Mouse (Mus musculus): Measurements from ENCODE around the gene Zfp128. TPM values are rescaled to one million over a fixed set of nuclear protein-coding genes. Genes with fewer than 3 reads are reported as not detected.
"Not testable (repeated sequence)": the region's sequence is repeated elsewhere in the genome, so short reads cannot be mapped to it uniquely, and the experiment has no call there.

The Zfp128 gene
- polyA plus RNA-seq, 1 experiment from 2014 or later: 3.3 TPM

- DNase-seq (ENCODE audit: low spot score) (no peak), ATAC-seq (replicated peaks; ENCODE audit: low FRiP score, low read depth) (no peak)
- no peaks in the 10 kb centered on the region for H3K36me3 ChIP-seq (ENCODE audit: insufficient read depth, low read length)
- no peaks in the 10 kb centered on the region for H3K27me3 ChIP-seq (ENCODE audit: insufficient read depth, low read length)
- no peak for TF ChIP-seq CTCF (IDR thresholded peaks at IDR 0.05; ENCODE audit: low read depth)
- H3K9me3 ChIP-seq (replicated peaks; ENCODE audit: low read length): no peaks in the 10 kb centered on the region
- H3K4me1 ChIP-seq (replicated peaks; ENCODE audit: insufficient read depth, low read length): no peaks in the 10 kb centered on the region
- no peak overlapping the region for H3K9ac ChIP-seq (ENCODE audit: low read depth, low read length)
- no peak overlapping the region for H3K4me2 ChIP-seq (ENCODE audit: low read length)
- WGBS: 69% methylated on average over 3 of the region's 3 CpGs
- no peak overlapping the region for H3K4me3 ChIP-seq (replicated peaks; ENCODE audit: low read depth, low read length)
- H3K27ac ChIP-seq: no peak overlapping the region
Observed at GRCm38 (mm10) chr7:12934808-12935207, 53.8 kb downstream of the Zfp128 start.

- H3K4me3 ChIP-seq (replicated peaks; ENCODE audit: low read depth, low read length); H3K4me1 ChIP-seq (replicated peaks; ENCODE audit: insufficient read depth, low read length); H3K4me2 ChIP-seq (ENCODE audit: low read length); H3K27me3 ChIP-seq (ENCODE audit: insufficient read depth, low read length); H3K9ac ChIP-seq (ENCODE audit: low read depth, low read length); H3K27ac ChIP-seq; H3K36me3 ChIP-seq (ENCODE audit: insufficient read depth, low read length); H3K9me3 ChIP-seq (replicated peaks; ENCODE audit: low read length); DNase-seq (ENCODE audit: low spot score); ATAC-seq (replicated peaks; ENCODE audit: low FRiP score, low read depth): not testable (repeated sequence)
- 97% methylated on average over 4 of the region's 4 CpGs for WGBS
Observed at GRCm38 (mm10) chr7:12937254-12937803, 56.4 kb downstream of the Zfp128 start.

- WGBS: 83% methylated on average over 4 of the region's 4 CpGs
- Histone ChIP-seq H3K27me3 (ENCODE audit: insufficient read depth, low read length) (no peaks in the 10 kb centered on the region), H3K9ac (ENCODE audit: low read depth, low read length) (no peak overlapping the region), H3K36me3 (ENCODE audit: insufficient read depth, low read length) (no peaks in the 10 kb centered on the region), H3K4me1 (replicated peaks; ENCODE audit: insufficient read depth, low read length) (no peaks in the 10 kb centered on the region), H3K4me3 (replicated peaks; ENCODE audit: low read depth, low read length) (no peak overlapping the region), H3K4me2 (ENCODE audit: low read length) (no peak overlapping the region), H3K27ac (no peak overlapping the region), H3K9me3 (replicated peaks; ENCODE audit: low read length) (no peaks in the 10 kb centered on the region)
- no peak for DNase-seq (ENCODE audit: low spot score)
- TF ChIP-seq CTCF (IDR thresholded peaks at IDR 0.05; ENCODE audit: low read depth): no peak
- ATAC-seq (replicated peaks; ENCODE audit: low FRiP score, low read depth): no peak
Observed at GRCm38 (mm10) chr7:12940599-12940998, 59.6 kb downstream of the Zfp128 start.

Other genes starting within 250 kb of the Zfp128 start
- not detected in 2 replicates for gene Vmn2r54, start 240.9 kb upstream of the Zfp128 start, polyA plus RNA-seq (2015; fragmentation: Nextera tagmentation; extraction: Ambion mirVana)
- gene Vmn2r55, start 196.2 kb upstream of the Zfp128 start, polyA plus RNA-seq (2015; fragmentation: Nextera tagmentation; extraction: Ambion mirVana): not detected in 2 replicates
- not detected in 2 replicates for gene Vmn2r56, start 146.2 kb upstream of the Zfp128 start, polyA plus RNA-seq (2015; fragmentation: Nextera tagmentation; extraction: Ambion mirVana)
- 3.6 and 4.4 TPM in 2 replicates for gene Zscan18, start 77.5 kb upstream of the Zfp128 start, polyA plus RNA-seq (2015; fragmentation: Nextera tagmentation; extraction: Ambion mirVana)
- 8.8 and 8.9 TPM in 2 replicates for gene Zfp329, start 62.3 kb upstream of the Zfp128 start, polyA plus RNA-seq (2015; fragmentation: Nextera tagmentation; extraction: Ambion mirVana)
- gene Zfp110, start 46.4 kb upstream of the Zfp128 start, polyA plus RNA-seq (2015; fragmentation: Nextera tagmentation; extraction: Ambion mirVana): 20.7 and 22.2 TPM in 2 replicates
- gene Zscan22, start 16.6 kb downstream of the Zfp128 start, polyA plus RNA-seq (2015; fragmentation: Nextera tagmentation; extraction: Ambion mirVana): 11.8 and 12.9 TPM in 2 replicates
- gene Rps5, start 41.1 kb downstream of the Zfp128 start, polyA plus RNA-seq (2015; fragmentation: Nextera tagmentation; extraction: Ambion mirVana): 1,052 and 1,143 TPM in 2 replicates
- 0.29 and 0.32 TPM in 2 replicates for gene Rnf225, start 46.2 kb downstream of the Zfp128 start, polyA plus RNA-seq (2015; fragmentation: Nextera tagmentation; extraction: Ambion mirVana)
- gene Zfp324, start 84.7 kb downstream of the Zfp128 start, polyA plus RNA-seq (2015; fragmentation: Nextera tagmentation; extraction: Ambion mirVana): 7.7 and 8.0 TPM in 2 replicates
- gene Zfp446, start 96.7 kb downstream of the Zfp128 start, polyA plus RNA-seq (2015; fragmentation: Nextera tagmentation; extraction: Ambion mirVana): 6.7 and 7.1 TPM in 2 replicates
- 0.07 and 0.11 TPM in 2 replicates for gene Slc27a5, start 117.0 kb downstream of the Zfp128 start, polyA plus RNA-seq (2015; fragmentation: Nextera tagmentation; extraction: Ambion mirVana)
- 195 and 197 TPM in 2 replicates for gene Trim28, start 117.9 kb downstream of the Zfp128 start, polyA plus RNA-seq (2015; fragmentation: Nextera tagmentation; extraction: Ambion mirVana)
- 17.4 and 17.5 TPM in 2 replicates for gene Zbtb45, start 128.9 kb downstream of the Zfp128 start, polyA plus RNA-seq (2015; fragmentation: Nextera tagmentation; extraction: Ambion mirVana)
- 235 and 240 TPM in 2 replicates for gene Chmp2a, start 153.6 kb downstream of the Zfp128 start, polyA plus RNA-seq (2015; fragmentation: Nextera tagmentation; extraction: Ambion mirVana)
- 123 and 134 TPM in 2 replicates for gene Ube2m, start 157.1 kb downstream of the Zfp128 start, polyA plus RNA-seq (2015; fragmentation: Nextera tagmentation; extraction: Ambion mirVana)
- gene Mzf1, start 173.6 kb downstream of the Zfp128 start, polyA plus RNA-seq (2015; fragmentation: Nextera tagmentation; extraction: Ambion mirVana): 2.3 and 2.6 TPM in 2 replicates
- not detected in 2 replicates for gene Vmn1r85, start 214.0 kb downstream of the Zfp128 start, polyA plus RNA-seq (2015; fragmentation: Nextera tagmentation; extraction: Ambion mirVana)
- not detected in 2 replicates for gene Vmn1r86, start 238.7 kb downstream of the Zfp128 start, polyA plus RNA-seq (2015; fragmentation: Nextera tagmentation; extraction: Ambion mirVana)